Mouse (Mus musculus) kidney, embryonic 16.5 days (tissue): Measurements from ENCODE around the gene Gnaq. TPM values are rescaled to one million over a fixed set of nuclear protein-coding genes. Genes with fewer than 3 reads are reported as not detected.
"Not testable (repeated sequence)": the region's sequence is repeated elsewhere in the genome, so short reads cannot be mapped to it uniquely, and the experiment has no call there.

ENCODE experiments used
- ATAC-seq: fragments of 200-750 bp; cut with Nextera tagmentation; 2 replicates; pipeline ENCODE4 v1.8.0; 2017; ENCODE audit warnings: moderate TSS enrichment; ENCODE audit not compliant: low FRiP score, low TSS enrichment
- H3K27ac ChIP-seq: fragments of 300-500 bp; sonication (generic); 2 replicates; pipeline ENCODE4 v1.5.1; 2014; ENCODE audit warnings: low read length
- H3K27me3 ChIP-seq: fragments of 300-500 bp; sonication (generic); 2 replicates; pipeline ENCODE4 v1.6.1; 2014; ENCODE audit warnings: low read length, control low read depth, mixed read lengths; ENCODE audit not compliant: insufficient read depth
- H3K36me3 ChIP-seq: fragments of 300-500 bp; sonication (generic); 2 replicates; pipeline ENCODE4 v1.6.1; 2014; ENCODE audit warnings: low read length, control low read depth, mixed read lengths; ENCODE audit not compliant: insufficient read depth
- H3K4me1 ChIP-seq: fragments of 300-500 bp; sonication (generic); 2 replicates; pipeline ENCODE4 v1.6.1; 2014; ENCODE audit warnings: low read length, control low read depth, mixed read lengths; ENCODE audit not compliant: insufficient read depth
- H3K4me2 ChIP-seq: fragments of 300-500 bp; sonication (generic); replicated peaks from 2 replicates; pipeline ENCODE4 v1.6.1; 2014; ENCODE audit warnings: low read depth, low read length
- H3K4me3 ChIP-seq: fragments of 300-500 bp; sonication (generic); 2 replicates; pipeline ENCODE4 v1.5.1; 2014; ENCODE audit warnings: mild to moderate bottlenecking, low read length
- H3K9ac ChIP-seq: fragments of 300-500 bp; sonication (generic); replicated peaks from 2 replicates; pipeline ENCODE4 v1.6.1; 2014; ENCODE audit warnings: low read length
- H3K9me3 ChIP-seq: fragments of 300-500 bp; sonication (generic); 2 replicates; pipeline ENCODE4 v1.6.1; 2016; ENCODE audit warnings: low read length, control low read depth
- WGBS: fragments of 180-500 bp; shearing (Covaris S2); extraction: QIAGEN DNeasy Blood & Tissue Kit; methylation state at CpG from one replicate; pipeline ENCODE4 v1.1.7; 2014; 5-methylcytosine and 5-hydroxymethylcytosine counted together
- polyA plus RNA-seq: library from polyadenylated mRNA; unstranded; fragments of >200 nt; fragmentation: Nextera tagmentation; extraction: Ambion mirVana; gene quantifications from 2 replicates; pipeline ENCODE4 v1.2.1, GENCODE M21; 2015

The Gnaq gene
- polyA plus RNA-seq: 40.0 and 41.4 TPM in 2 replicates

GRCm38 (mm10) chr19:16132791-16132864, at the start of gene Gnaq:
Gene Gnaq (plus strand): TSS chr19:16132831.
- H3K9me3 ChIP-seq: no peaks in the 10 kb centered on the region
- peak within 1 kb of the TSS; percentile 93 for H3K4me3 ChIP-seq
- no peak for ATAC-seq
- H3K4me2 ChIP-seq: peak within 1 kb of the TSS; percentile 69
- H3K36me3 ChIP-seq: no peaks in the 10 kb centered on the region
- peaks cover 39% of the 10 kb centered on the region for H3K4me1 ChIP-seq
- no peaks in the 10 kb centered on the region for H3K27me3 ChIP-seq
- peak within 1 kb of the TSS; percentile 96 for H3K27ac ChIP-seq
- WGBS: 0% methylated on average over 4 of the region's 14 CpGs
- H3K9ac ChIP-seq: peak within 1 kb of the TSS; percentile 99

GRCm38 (mm10) chr19:16083981-16084630, 48.5 kb upstream of the Gnaq start:
- H3K9ac ChIP-seq: not testable (repeated sequence)

GRCm38 (mm10) chr19:16085248-16085647, 47.4 kb upstream of the Gnaq start:
- 75% methylated on average over 4 of the region's 4 CpGs for WGBS

More at GRCm38 (mm10) chr19:16083981-16084630, 48.5 kb upstream of the Gnaq start:
- H3K4me3 ChIP-seq, H3K36me3 ChIP-seq, H3K27ac ChIP-seq, H3K9me3 ChIP-seq, H3K27me3 ChIP-seq, H3K4me1 ChIP-seq, ATAC-seq, H3K4me2 ChIP-seq: not testable (repeated sequence)
- 96% methylated on average over 21 of the region's 21 CpGs for WGBS

GRCm38 (mm10) chr19:16086154-16086553, 46.5 kb upstream of the Gnaq start:
- Histone ChIP-seq H3K27ac (no peak overlapping the region), H3K9me3 (no peaks in the 10 kb centered on the region; the same call in 1 of the 2 replicates), H3K4me2 (no peak overlapping the region), H3K36me3 (no peaks in the 10 kb centered on the region), H3K4me1 (no peaks in the 10 kb centered on the region), H3K9ac (no peak overlapping the region), H3K4me3 (no peak overlapping the region), H3K27me3 (no peaks in the 10 kb centered on the region)
- no peak for ATAC-seq

More at GRCm38 (mm10) chr19:16085248-16085647, 47.4 kb upstream of the Gnaq start:
- Histone ChIP-seq H3K27me3 (no peaks in the 10 kb centered on the region), H3K9me3 (peaks cover 4% of the 10 kb centered on the region), H3K4me3 (no peak overlapping the region), H3K4me2 (no peak overlapping the region), H3K36me3 (no peaks in the 10 kb centered on the region), H3K4me1 (no peaks in the 10 kb centered on the region), H3K9ac (no peak overlapping the region), H3K27ac (no peak overlapping the region)
- no peak for ATAC-seq

GRCm38 (mm10) chr19:16086581-16086980, 46.0 kb upstream of the Gnaq start:
- Histone ChIP-seq H3K27me3 (no peaks in the 10 kb centered on the region), H3K4me1 (no peaks in the 10 kb centered on the region), H3K9ac (no peak overlapping the region), H3K4me3 (no peak overlapping the region), H3K9me3 (no peaks in the 10 kb centered on the region; the same call in 1 of the 2 replicates), H3K27ac (no peak overlapping the region), H3K36me3 (no peaks in the 10 kb centered on the region), H3K4me2 (no peak overlapping the region)
- ATAC-seq: no peak

GRCm38 (mm10) chr19:16087391-16087790, 45.2 kb upstream of the Gnaq start:
- Histone ChIP-seq H3K27me3 (no peaks in the 10 kb centered on the region), H3K4me2 (no peak overlapping the region), H3K9ac (no peak overlapping the region), H3K4me3 (no peak overlapping the region), H3K27ac (no peak overlapping the region), H3K9me3 (no peaks in the 10 kb centered on the region; the same call in 1 of the 2 replicates), H3K4me1 (no peaks in the 10 kb centered on the region), H3K36me3 (no peaks in the 10 kb centered on the region)
- ATAC-seq: no peak

- Histone ChIP-seq H3K4me1 (no peaks in the 10 kb centered on the region), H3K9ac (no peak overlapping the region), H3K27ac (no peak overlapping the region), H3K36me3 (no peaks in the 10 kb centered on the region), H3K27me3 (no peaks in the 10 kb centered on the region), H3K9me3 (no peaks in the 10 kb centered on the region), H3K4me2 (no peak overlapping the region), H3K4me3 (no peak overlapping the region)
- ATAC-seq: no peak
- 52% methylated on average over 4 of the region's 4 CpGs for WGBS
Measured at GRCm38 (mm10) chr19:16093616-16094015, 39.0 kb upstream of the Gnaq start.

GRCm38 (mm10) chr19:16109901-16110300, 22.7 kb upstream of the Gnaq start:
- Histone ChIP-seq H3K36me3 (no peaks in the 10 kb centered on the region), H3K9ac (no peak overlapping the region), H3K27ac (no peak overlapping the region), H3K4me3 (no peak overlapping the region), H3K27me3 (no peaks in the 10 kb centered on the region), H3K9me3 (no peaks in the 10 kb centered on the region), H3K4me2 (no peak overlapping the region), H3K4me1 (no peaks in the 10 kb centered on the region)
- no peak for ATAC-seq
- 77% methylated on average over 3 of the region's 3 CpGs for WGBS

GRCm38 (mm10) chr19:16110670-16111069, 22.0 kb upstream of the Gnaq start:
- no peaks in the 10 kb centered on the region for H3K4me1 ChIP-seq
- H3K36me3 ChIP-seq: no peaks in the 10 kb centered on the region
- H3K4me2 ChIP-seq: no peak overlapping the region
- H3K27ac ChIP-seq: no peak overlapping the region
- no peaks in the 10 kb centered on the region for H3K9me3 ChIP-seq
- H3K27me3 ChIP-seq: no peaks in the 10 kb centered on the region
- no peak overlapping the region for H3K4me3 ChIP-seq
- 67% methylated on average over 3 of the region's 3 CpGs for WGBS
- H3K9ac ChIP-seq: no peak overlapping the region
- no peak for ATAC-seq

GRCm38 (mm10) chr19:16113295-16113694, 19.3 kb upstream of the Gnaq start:
- H3K4me2 ChIP-seq: no peak overlapping the region
- no peaks in the 10 kb centered on the region for H3K27me3 ChIP-seq
- H3K27ac ChIP-seq: no peak overlapping the region
- H3K9me3 ChIP-seq: no peaks in the 10 kb centered on the region
- H3K4me3 ChIP-seq: no peak overlapping the region
- no peaks in the 10 kb centered on the region for H3K36me3 ChIP-seq
- H3K9ac ChIP-seq: no peak overlapping the region
- no peak for ATAC-seq
- 44% methylated on average over 1 of the region's 1 CpGs for WGBS
- no peaks in the 10 kb centered on the region for H3K4me1 ChIP-seq

- Histone ChIP-seq H3K36me3 (no peaks in the 10 kb centered on the region), H3K27ac (no peak overlapping the region), H3K9me3 (no peaks in the 10 kb centered on the region), H3K9ac (no peak overlapping the region), H3K27me3 (no peaks in the 10 kb centered on the region), H3K4me3 (no peak overlapping the region), H3K4me2 (no peak overlapping the region), H3K4me1 (no peaks in the 10 kb centered on the region)
- no peak for ATAC-seq
- WGBS: 65% methylated on average over 4 of the region's 4 CpGs
Measured at GRCm38 (mm10) chr19:16118421-16118820, 14.2 kb upstream of the Gnaq start.
